Mouse (Mus musculus) mesoderm, embryonic 11.5 days (tissue): ENCODE results near the gene Scfd1.

Experiments used
- DNase-seq: peaks from one replicate; pipeline ENCODE4 v3.0.0-alpha.2; 2012; ENCODE audit warnings: low read depth, low spot score

Gene Scfd1

DNA sequence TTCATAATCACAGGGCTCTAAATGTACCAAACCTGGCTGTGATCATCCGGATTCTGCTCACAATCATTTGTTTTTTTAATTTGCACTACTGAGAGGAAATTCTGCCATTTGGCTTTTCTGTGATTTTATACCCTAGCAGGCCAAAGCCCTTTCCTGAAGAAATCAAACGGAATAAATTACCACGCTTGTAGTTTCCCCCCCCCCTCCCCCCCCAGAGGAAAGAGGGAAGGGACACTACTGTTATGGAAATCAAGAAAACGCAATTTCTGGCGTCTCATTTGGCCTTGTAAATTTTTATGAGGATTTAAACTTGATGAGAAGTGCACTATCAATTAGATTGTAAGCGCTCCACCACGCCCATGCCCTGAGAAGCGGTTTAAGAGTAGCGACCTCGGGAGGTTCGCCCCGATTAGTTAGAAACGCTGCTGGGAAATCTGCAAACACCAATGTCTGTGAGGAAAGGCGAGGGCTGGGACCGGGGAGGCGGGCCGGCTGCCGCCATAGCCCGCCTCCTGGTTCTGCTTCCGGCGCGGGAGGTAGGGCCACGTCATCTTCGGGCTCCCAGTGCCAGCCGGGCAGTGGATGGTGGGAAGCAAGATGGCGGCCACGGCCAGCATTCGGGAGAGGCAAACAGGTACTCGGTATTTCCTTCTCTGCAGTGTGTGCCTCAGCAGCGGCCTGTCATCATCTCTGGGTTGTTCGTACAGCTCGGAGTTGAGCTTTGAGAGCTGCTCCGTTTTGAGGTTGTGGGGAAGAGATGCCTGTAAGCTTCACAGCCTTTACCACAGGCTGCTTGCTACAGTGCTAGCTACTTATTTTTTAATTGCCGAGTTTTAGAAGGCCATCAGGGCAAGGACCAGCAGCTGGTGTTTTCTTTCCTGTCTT, at the start of gene Scfd1:
Scfd1 (plus strand) TSS at position 508 of the 885 bp plus-strand sequence.
- peak; percentile 95 for DNase-seq

DNA sequence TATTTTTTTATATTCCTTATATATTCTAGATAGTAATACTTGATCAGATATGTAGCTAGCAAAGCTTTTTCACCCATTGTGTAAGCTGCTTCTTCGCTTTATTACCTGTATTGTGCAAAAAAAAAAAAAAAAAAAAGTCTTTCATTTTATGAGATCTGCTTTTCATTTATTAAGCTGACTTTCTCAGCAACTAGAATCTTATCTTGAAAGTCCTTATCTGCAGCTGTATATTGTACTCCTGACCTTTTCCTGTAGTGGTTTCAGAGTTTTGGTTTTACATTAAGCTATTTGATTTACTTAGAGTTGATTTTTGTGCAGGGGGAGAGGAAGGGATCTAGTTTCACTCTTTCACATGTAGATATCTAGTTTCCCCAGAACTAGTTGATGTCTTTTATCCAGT, 40.3 kb upstream of the Scfd1 start:
- DNase-seq: no peak

DNA sequence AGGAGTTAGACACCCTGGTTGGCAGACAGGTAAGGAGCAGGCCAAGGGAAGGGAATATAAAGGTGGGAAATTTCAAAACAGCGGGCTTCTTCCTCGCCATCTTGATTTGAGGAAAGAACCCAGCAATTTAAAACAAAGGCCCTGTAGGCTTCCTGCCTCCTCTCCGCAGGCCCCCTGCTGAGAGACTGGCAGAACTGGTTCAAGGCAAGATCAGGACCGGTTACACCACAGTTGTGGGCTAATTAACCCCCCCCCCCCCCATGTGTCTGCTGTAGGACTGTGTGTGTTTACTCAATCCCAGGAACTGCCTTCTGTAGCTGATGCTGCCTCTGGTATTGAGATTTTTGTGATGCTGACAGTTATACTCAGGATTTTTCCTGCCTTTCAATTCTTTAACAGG, 31.2 kb upstream of the Scfd1 start:
- DNase-seq: no peak

DNA sequence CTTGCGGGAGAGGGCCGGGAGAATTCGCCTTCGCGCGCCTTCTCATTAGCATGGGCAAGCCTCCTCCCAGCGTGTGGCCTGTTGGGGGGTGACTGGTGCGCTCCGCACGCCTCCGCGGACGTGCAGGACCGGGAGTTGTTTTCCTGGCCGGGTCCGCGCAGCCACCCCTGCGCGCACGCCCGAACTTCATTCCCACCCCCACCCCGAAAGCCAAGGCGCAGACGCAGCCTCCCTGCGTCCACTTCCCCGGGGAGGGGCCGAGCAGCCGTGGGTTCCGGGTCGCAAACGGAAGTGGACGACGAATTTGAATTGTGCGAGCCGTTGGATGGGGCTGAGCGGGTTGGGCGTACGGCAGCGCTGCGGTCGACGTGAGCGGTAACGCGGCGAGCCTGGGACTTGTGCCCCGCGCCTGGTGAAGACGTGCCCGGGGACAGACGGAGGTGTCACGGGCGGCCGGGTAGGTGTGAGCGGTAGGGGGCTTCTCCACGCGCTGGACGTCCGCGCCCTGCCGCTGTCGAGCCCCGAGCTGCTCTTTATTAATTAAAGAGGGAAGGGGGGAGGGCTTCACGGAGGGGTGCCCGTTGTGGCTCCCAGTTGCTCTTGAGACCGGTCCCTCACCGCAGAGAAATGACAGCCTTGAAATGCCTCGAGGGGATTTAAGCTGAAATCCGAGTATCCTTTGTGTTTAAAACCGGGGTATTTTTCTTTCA, 29.2 kb upstream of the Scfd1 start, which contains the start of gene G2e3:
G2e3 (plus strand) TSS at position 74 of the 710 bp plus-strand sequence.
- peak; percentile 97 for DNase-seq

DNA sequence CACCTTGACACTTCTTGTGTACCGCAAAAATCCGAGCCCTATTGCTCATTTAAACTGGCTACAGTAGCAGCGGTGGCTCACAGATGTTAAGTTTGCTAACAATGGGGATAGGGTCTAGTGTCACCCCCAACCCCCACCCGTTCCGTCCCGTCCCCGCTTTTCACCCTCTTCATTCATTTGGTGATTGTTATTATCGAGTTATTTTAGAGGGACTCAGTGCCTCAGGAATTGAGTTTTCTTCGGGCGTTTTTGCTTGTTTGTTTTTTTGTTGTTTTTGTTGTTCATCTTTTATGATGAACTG, 28.7 kb upstream of the Scfd1 start:
- no peak for DNase-seq

DNA sequence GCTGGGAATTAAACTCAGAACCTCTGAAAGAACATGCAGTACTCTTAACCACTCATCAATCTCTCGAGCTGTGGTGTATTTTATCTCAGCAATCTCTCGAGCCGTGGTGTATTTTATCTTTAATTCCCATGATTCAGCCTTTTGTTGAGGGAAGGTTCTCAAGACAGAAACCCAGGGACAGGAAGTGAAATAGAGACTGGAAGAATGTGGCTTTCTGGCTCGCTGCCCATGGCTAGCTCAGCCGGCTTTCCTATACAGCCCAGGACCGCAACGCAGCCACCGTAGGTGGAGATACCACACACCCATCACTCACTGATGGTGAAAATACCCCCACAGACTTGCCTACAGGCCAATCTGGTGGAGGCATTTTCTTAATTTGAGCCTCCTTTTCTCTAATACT, 22.0 kb upstream of the Scfd1 start:
- no peak for DNase-seq

DNA sequence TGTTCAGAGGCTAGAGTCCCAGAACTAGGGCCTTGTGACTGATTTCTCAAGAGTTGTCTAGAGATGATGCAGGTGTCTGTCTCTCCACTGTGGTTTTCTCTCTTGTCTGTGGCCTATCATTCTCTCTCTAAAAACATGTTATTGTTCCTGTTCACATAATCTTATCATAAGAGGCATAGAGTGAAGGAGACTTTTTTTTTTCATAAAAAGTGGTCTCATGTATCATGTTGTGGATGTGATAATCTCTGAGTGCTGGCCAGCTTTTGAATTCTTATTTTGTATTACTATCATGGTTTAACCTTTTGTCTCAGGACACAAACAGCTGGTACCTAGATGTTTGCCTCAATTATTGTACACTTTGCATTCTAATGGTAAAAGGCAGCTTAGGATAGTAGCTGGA, 16.0 kb upstream of the Scfd1 start:
- no peak for DNase-seq

DNA sequence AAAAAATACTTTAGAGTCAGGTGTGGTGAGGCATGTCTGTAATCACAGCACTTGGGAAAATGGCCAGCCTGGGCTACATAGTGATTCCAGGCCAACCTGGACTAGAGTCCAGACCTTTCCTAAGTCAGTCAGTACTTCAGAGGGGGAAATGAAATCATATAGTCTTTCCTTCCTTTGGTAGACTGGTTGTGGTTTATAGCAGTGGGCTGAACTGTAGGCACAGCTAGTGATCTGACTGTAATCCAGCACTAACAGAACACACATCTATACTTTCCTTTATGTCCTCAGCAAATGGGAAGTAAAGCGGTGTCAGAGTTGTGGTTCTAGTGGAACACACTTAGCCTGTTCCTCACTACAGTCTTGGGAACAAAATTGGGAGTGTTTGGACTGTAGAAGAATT, 14.4 kb upstream of the Scfd1 start:
- DNase-seq: no peak

DNA sequence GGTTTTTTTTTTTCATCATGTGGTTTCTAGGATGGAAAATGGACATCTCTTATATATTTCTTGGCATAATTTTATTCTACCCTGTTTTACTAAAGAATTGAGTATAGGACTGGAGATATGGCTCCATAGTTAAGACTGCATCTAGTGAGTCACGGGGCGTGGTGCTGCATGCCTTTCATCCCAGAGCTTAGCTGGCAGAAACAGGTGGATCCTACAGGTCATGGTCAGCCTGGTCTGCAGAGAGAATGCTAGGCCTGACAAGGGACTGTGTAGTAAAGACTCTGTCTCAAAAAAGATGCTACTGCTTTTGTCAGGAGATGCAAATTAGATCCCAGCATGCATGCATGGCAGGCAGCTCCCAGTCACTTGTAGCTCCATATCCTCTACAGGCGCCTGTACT, 8.8 kb upstream of the Scfd1 start:
- DNase-seq: no peak

DNA sequence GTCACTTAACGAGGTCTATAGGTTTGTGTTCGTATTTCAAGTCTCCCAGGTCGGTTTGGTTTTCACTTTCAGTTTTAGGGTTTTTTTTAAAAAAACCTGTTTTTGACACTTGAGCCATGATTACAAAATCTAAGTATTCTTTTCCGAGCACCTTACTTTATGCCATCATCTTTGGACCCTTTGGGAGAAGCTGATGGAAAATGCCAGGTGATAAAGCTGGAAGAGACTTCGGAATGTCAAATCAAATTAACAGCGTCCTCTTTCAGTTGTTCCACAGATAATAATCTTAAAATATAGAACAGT, 529 bp downstream of the Scfd1 start:
- DNase-seq: peak; percentile 3

DNA sequence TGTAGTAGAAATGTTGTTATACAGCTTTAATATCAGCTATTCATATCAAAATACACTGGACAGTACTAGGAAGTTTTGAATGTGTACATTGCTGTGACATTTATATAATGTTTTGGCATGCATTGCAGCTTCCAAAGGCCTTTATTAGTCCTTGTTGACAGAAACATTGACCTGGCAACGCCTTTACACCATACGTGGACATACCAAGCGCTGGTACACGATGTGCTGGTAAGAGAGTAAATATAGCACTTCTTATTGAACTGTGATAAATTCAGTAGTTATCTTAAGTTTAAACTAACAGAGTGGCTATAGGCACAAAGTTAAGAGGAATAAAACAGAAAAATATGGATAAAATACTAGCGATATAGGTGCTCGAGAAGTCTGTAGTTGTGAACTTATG, 22.6 kb downstream of the Scfd1 start:
- DNase-seq: no peak

DNA sequence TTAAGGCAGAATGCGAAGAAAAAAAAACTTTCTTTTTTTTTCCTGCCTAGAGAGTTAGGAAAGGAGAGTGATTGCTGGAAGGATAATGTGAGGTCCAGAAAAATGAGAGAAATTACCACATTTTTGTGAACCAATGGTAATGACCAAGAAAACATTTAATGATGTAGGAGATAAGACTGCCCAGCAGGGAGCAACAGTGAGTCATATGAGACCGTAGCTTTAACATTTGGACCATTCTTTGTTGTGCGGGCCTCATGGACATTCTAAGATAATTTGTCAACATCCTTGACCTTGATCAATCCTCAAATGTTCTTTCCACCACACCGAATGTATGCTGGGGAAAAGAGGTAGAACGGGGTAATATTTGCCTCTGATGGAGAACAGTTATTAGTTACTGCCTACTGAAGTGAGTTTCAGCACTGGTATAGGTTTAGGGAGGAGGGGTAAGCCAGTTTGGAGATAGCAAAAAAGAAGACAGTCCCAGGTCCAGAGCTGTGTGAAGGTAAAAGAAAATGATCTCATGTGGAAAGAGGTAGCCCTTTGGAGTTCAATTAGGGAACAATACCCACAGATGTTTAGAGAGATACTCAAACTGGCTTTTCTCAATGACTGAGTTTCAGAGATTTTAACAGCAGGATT, 24.9 kb downstream of the Scfd1 start:
- DNase-seq: peak; percentile 34

DNA sequence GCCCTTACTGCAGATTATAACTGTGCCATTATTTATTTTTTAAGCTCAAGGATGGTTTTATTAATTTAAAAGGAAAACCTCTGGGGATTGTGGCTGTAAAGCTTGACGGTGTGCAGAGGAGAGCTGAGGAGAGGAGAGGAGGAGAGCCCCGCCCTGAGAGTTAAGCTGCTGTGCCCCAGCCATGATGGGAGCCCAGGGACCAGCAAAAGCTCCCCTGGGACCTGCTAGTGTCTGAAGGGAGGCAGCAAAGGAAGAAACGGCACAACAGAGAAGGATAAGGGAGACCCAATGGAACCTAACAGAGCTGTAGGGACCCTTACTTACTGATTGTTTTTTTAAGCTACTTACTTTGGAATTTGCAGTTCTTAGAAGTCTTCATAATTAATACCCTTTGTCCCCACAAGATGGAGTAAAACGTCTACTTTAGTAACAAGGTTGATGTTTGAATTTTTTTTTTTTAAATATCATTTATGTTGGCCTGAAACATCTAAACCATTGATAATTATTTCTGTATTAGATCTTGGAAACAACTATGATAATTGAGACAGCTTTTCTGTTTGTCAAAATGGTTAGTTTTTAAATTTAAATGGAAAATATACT, 26.8 kb downstream of the Scfd1 start:
- DNase-seq: peak; percentile 21

DNA sequence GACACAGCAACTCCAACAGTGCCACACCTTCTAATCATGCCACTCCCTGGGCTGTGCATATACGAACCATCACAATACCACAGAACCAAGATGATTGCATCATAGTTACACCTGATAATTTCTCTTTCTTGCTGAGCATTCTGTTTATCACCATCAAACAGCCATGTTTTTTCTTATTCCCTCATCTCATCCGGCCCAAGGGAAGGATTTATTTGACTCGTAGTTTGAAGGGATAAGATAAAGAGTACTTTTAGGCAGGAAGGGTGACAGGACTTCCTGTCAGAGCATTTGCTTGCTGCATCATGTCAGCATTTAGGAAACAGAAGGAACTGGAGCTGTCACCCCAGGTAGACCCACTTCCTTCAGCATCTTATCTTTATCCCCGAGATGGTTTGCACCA, 34.1 kb downstream of the Scfd1 start:
- no peak for DNase-seq

DNA sequence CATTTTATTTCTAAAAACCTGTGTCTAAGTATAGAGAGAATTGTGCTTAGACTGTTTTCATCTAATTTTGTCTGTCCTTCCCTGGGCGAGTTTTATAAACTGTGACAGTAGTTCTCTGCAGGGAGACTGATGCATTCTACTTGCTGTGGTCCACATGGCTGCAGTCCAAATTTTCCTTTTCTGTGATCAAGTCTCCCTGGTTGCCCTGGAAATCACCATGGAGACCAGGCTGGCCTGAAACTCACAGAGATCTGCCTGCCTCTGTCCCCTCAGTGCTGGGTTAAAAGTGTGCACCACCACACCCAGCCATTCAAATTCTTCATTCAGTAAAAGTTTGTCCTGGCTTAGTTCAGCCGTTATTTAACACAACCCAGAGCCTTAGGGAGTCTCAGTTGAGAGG, 60.2 kb downstream of the Scfd1 start:
- no peak for DNase-seq

DNA sequence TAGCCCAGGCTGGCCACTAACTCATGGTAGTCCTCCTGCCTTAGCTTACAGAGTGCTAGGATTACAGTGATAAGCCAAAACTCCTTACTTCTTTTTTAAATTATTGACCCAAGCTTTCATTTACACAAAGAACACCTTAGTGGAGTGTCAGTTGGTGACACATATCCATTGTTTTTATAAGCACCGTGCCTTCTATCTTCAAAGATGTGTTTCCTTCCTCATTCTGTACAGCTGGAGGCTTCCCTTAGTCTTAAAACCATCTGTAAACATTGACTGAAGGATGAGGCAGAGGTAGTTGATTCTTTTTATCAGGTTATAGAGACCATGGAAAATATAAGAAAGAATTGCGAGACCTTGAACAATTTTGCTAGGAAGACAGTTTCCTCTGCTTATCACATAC, 61.0 kb downstream of the Scfd1 start:
- DNase-seq: no peak

DNA sequence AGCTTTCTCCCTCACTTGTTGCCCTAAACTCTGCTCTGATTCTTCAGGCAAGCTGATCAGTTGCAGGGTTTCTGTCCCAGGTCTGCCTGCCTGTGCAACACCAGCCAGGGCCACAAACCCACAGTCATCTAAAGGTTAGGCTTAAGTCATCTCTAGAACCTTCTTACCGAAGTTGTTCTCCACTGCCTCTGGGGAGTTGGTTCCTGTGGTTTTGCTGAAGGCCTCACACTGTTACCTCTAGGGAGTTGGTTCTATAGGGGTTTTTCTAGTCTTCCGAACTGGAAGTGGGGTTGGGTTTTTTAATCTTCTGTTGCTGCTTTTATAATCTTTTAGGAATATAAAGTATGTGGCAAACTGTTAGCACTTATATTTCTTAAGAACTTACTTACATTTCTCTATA, 72.0 kb downstream of the Scfd1 start:
- DNase-seq: no peak

DNA sequence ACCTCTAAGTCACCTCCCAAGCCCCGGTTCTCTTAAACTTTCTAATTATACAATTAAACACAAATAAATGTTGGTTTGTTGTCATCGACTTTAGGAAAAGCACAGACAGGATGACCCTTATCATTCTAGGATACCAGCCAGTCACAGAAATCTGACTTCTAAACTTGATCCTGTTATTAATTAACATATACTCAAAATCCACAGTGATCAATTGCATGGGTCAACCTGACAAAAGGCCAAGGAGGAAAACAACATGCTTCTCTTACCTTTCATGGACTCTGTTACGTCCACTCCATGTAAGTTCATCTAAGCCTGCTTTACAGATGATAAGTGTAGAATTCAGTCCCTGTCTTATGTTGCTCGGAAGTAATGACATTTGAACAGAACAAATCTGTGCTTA, 93.6 kb downstream of the Scfd1 start:
- DNase-seq: no peak

DNA sequence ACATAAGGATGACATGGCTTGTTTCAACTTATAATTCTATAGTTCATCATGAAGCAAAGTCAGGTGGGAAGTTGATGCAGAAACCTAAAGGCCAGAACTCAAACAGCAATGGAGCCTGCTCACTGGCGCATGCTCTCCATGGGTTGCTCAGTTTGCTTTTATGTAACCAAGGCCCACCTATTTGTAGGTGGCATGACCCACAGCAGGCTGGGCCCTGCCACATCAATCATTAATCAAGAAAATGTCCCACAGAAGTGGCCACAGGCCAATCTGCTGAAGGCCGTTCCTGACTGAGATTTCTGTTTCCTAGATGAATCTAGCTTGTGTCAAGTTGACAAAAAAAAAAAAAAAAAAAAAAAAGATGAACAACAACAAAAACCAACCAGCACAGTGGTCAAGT, 103.9 kb downstream of the Scfd1 start:
- DNase-seq: no peak

DNA sequence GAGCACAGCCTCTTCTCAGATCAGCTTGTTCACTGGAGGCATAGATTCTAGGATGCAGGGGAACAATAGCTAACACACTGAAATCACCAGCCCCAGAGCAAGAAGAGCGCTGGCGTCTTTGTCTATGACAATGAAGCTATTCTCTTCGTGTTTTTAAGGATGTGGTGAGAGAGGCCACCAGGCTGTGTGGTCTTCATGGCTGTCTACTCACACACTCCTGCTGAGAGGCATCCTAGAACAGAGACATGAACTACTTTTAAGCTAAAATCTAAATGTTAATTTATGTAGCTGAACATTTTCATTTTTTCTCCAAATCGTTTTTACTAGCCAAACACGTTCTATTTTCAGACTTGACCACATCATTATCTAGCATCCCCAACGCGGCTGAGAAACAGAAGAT, 114.7 kb downstream of the Scfd1 start:
- DNase-seq: no peak

DNA sequence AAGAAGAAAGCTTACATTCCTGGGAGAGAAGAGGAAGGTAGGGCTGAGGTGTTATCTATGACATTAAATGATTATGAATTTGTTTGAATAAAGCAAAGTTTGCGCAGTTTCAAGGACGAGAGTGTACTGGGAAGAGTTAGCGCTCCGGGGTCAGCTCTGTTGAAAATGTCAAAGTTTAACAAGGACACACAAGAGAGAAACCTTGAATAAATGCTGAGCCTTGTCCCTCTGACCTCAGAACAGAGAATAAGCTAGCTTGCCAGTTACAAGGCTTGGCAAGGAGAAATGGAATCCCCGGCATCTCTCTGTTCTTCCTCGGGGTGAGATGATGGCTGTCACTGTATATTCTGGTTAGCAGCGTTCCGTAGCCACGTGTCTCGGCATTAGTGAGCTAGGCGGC, 116.2 kb downstream of the Scfd1 start:
- DNase-seq: no peak

DNA sequence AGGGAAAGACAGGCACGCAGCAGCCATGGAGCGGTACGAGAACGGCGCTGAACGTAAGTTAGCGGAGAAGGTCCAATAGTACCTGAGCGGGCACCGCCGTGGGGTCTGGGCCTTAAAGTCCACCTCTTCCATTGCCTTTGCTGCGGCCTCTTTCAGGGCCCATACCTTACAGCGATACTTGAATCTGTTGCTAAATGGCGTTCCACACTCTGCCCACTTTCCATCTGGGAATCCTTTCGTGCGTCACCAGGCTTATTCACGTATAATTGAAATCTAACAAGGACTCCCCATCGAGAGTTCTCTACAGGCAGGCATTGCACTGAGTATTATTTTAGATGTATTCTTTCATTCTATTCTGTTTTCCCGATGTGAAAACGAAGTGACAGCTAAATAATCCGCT, 117.3 kb downstream of the Scfd1 start:
- DNase-seq: no peak
